Mouse (Mus musculus) limb, embryonic 14.5 days (tissue): ENCODE results near the gene Jmjd8. TPM values are rescaled to one million over a fixed set of nuclear protein-coding genes. Genes with fewer than 3 reads are reported as not detected.

Experiments used
- ATAC-seq: fragments of 200-750 bp; cut with Nextera tagmentation; 2 replicates; pipeline ENCODE4 v1.8.0; 2017; ENCODE audit warnings: low read depth, moderate number of reproducible peaks, moderate TSS enrichment; ENCODE audit not compliant: low FRiP score
- DNase-seq: peaks from one replicate; pipeline ENCODE4 v3.0.0-alpha.2; 2015; ENCODE audit warnings: low spot score
- H3K27ac ChIP-seq: fragments of 300-500 bp; sonication (generic); replicated peaks from 2 replicates; pipeline ENCODE4 v1.5.1; 2014; ENCODE audit warnings: low read depth, mild to moderate bottlenecking, low read length, moderate library complexity, mixed read lengths
- H3K27me3 ChIP-seq: fragments of 300-500 bp; sonication (generic); 2 replicates; pipeline ENCODE4 v1.6.1; 2014; ENCODE audit warnings: low read length, mixed read lengths; ENCODE audit not compliant: control insufficient read depth, insufficient read depth
- H3K36me3 ChIP-seq: fragments of 300-500 bp; sonication (generic); 2 replicates; pipeline ENCODE4 v1.6.1; 2014; ENCODE audit warnings: mild to moderate bottlenecking, low read length, moderate library complexity, mixed read lengths; ENCODE audit not compliant: control insufficient read depth, insufficient read depth
- H3K4me1 ChIP-seq: fragments of 300-500 bp; sonication (generic); 2 replicates; pipeline ENCODE4 v1.6.1; 2014; ENCODE audit warnings: antibody characterized with exemption, low read length, mixed read lengths; ENCODE audit not compliant: control insufficient read depth, insufficient read depth
- H3K4me2 ChIP-seq: fragments of 300-500 bp; sonication (generic); replicated peaks from 2 replicates; pipeline ENCODE4 v1.6.1; 2014; ENCODE audit warnings: low read depth, mild to moderate bottlenecking, low read length, moderate library complexity; ENCODE audit not compliant: severe bottlenecking
- H3K4me3 ChIP-seq: fragments of 300-500 bp; sonication (generic); replicated peaks from 2 replicates; pipeline ENCODE4 v1.5.1; 2014; ENCODE audit warnings: low read length
- H3K9ac ChIP-seq: fragments of 300-500 bp; sonication (generic); 2 replicates; pipeline ENCODE4 v1.6.1; 2014; ENCODE audit warnings: mild to moderate bottlenecking, low read depth, low read length, moderate library complexity; ENCODE audit not compliant: severe bottlenecking
- H3K9me3 ChIP-seq: fragments of 300-500 bp; sonication (generic); 2 replicates; pipeline ENCODE4 v1.6.1; 2016; ENCODE audit warnings: low read length; ENCODE audit not compliant: control insufficient read depth
- POLR2A ChIP-seq: fragments of 200-500 bp; IDR thresholded peaks from 2 replicates; pipeline ENCODE4 v1.8.0; 2012; ENCODE audit warnings: inconsistent platforms, mild to moderate bottlenecking, moderate library complexity, borderline replicate concordance; ENCODE audit not compliant: insufficient read depth, insufficient read length; ENCODE audit errors: extremely low read depth
- WGBS: fragments of 180-500 bp; shearing (Covaris S2); extraction: QIAGEN DNeasy Blood & Tissue Kit; methylation state at CpG from one replicate; pipeline ENCODE4 v1.1.7; 2014; 5-methylcytosine and 5-hydroxymethylcytosine counted together
- polyA plus RNA-seq, 2 experiments: library from polyadenylated mRNA; depleted of rRNA in 1 of 2; stranded (reverse) in 1 of 2; unstranded in 1 of 2; fragments of >200 nt; fragmentation: Nextera tagmentation in 1 of 2; extraction: Ambion mirVana in 1 of 2; gene quantifications; 2 replicates each; pipeline versions ENCODE4 v1.2.1 to v1.2.3; 2012 to 2014

The Jmjd8 gene
- polyA plus RNA-seq, 2 experiments, result 41.5 to 64.4 TPM

DNA sequence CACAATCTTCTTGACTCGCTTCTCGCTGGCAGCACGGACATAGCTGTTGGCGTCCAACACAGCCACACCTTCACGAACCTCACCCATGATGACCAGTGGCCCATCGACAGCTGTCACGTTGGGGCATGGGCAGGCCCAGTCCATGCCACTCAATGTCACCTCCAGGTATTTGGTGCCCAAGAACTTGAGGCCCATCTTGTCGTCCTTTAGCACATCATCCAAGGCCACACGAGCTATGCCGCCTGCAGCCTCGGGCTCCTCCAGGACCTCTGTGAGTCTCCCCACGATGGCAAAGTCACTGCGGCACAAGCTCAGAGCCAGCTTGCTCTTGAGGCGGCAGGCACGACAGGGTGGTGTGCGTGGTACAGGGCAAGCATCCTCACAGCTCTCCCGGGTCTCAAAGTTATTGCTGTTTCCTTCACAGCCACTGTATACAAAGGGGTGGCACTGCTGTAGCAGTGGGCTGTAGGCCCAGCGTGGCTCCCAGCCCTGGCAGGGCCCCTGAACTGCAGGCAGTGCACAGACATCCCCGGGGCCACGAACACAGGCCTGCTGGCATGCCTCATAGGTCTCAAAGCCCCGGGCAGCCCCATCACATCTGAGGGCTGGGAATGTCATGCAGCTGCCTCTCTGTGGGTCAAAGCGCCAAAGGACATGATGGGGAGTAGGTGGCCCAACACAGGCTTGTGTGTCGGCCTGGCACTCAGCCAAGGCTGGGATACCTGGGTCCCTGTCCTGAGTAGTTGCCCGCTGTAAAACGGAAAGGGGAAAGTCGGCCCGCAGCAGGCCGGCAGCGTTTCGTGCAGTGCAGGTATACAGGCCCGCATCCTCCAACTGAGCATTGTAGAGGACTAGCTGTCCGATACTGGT, 49.3 kb downstream of the Jmjd8 start:
- WGBS, result 92% methylated on average over 32 of the region's 32 CpGs
- Histone ChIP-seq H3K27ac (no peak overlapping the region), H3K27me3 (no peaks in the 10 kb centered on the region), H3K36me3 (peaks cover 41% of the 10 kb centered on the region), H3K9me3 (no peaks in the 10 kb centered on the region), H3K4me2 (no peak overlapping the region), H3K9ac (no peak overlapping the region), H3K4me1 (peaks cover 10% of the 10 kb centered on the region), H3K4me3 (no peak overlapping the region)
- no peak for ATAC-seq
- no peak for TF ChIP-seq POLR2A
- DNase-seq, result no peak

DNA sequence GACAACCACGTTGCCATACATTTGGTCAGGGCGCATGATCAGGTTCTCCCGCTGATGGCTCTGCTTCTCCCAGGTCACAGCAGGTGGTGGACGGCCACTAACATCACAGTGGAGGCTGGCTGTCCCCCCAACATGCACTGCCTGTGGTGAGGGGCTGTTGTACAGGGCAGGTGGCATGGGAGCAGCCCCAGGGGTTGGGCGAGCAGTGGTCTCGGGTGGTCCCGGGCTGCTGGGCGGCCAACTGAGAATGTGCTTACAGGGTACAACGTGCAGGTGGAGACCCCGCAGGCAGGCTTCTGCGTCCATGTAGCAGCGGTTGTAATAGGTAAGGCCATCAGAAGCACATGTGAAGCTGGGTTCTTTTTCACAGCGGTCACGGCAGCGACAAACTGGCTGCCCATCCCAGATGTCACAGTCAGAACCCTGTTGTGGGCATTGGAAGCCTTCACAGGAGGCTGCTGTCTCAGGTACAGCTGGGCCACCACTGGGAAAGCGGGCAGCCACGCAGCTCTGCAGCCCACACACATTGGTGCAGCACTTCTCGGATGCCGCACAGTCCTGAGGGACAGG, 50.0 kb downstream of the Jmjd8 start:
- peaks cover 48% of the 10 kb centered on the region for H3K36me3 ChIP-seq
- WGBS, result 92% methylated on average over 19 of the region's 19 CpGs
- H3K9me3 ChIP-seq, result no peaks in the 10 kb centered on the region
- no peak overlapping the region for H3K27ac ChIP-seq
- H3K4me2 ChIP-seq, result no peak overlapping the region
- H3K9ac ChIP-seq, result no peak overlapping the region
- H3K27me3 ChIP-seq, result no peaks in the 10 kb centered on the region
- no peak overlapping the region for H3K4me3 ChIP-seq
- ATAC-seq, result no peak
- DNase-seq, result no peak
- peaks cover 10% of the 10 kb centered on the region for H3K4me1 ChIP-seq
- no peak for TF ChIP-seq POLR2A

DNA sequence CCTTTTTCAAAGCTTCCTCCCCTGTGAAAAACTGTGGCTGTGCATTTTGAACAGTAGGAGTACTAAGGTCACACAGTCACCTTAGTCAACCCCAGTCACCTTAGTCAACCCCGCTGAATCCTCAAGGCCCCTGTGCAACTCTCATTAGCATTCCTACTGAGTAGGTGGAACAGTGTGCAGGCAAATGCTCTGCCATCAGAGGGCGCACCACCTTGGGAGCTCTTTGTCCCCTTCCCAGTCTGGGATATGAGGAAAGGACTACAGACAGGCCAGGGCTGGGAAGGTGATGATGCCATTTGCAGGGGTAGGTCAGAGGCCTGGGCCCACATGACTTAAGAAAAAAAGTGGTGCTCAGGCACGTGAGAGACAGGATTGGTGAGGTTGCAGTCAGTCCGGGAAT, 50.6 kb downstream of the Jmjd8 start:
- H3K27ac ChIP-seq, result no peak overlapping the region
- no peaks in the 10 kb centered on the region for H3K27me3 ChIP-seq
- H3K36me3 ChIP-seq, result peaks cover 53% of the 10 kb centered on the region
- no peak overlapping the region for H3K4me2 ChIP-seq
- H3K4me1 ChIP-seq, result peaks cover 10% of the 10 kb centered on the region
- WGBS, result 52% methylated on average over 4 of the region's 4 CpGs
- ATAC-seq (no peak), DNase-seq (no peak)
- H3K9ac ChIP-seq, result no peak overlapping the region
- TF ChIP-seq POLR2A, result no peak
- H3K9me3 ChIP-seq, result no peaks in the 10 kb centered on the region
- H3K4me3 ChIP-seq, result no peak overlapping the region

DNA sequence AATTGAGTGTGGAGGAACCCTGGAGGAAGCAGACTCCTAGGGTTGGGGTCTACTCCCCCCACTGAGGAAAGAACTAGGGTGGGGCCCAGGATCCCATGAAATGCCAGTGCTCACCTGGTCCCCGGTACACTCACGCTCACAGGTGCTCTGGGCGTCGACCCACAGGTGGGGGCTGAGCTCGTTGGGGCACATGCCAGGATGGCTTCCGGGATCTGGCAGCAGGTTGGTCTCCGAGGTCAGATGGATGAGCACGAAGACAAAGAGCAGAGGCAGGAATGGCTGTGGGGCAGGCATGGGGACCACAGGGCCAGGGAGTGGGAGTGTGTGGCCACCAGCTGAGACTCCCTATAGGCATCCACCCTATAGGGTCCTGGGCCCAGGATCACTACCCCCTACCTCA, 51.1 kb downstream of the Jmjd8 start:
- Histone ChIP-seq H3K4me3 (no peak overlapping the region), H3K27me3 (no peaks in the 10 kb centered on the region), H3K4me2 (no peak overlapping the region), H3K36me3 (peaks cover 58% of the 10 kb centered on the region), H3K9ac (no peak overlapping the region), H3K9me3 (no peaks in the 10 kb centered on the region), H3K4me1 (peaks cover 10% of the 10 kb centered on the region), H3K27ac (no peak overlapping the region)
- ATAC-seq (no peak), DNase-seq (no peak)
- 73% methylated on average over 8 of the region's 8 CpGs for WGBS
- no peak for TF ChIP-seq POLR2A

DNA sequence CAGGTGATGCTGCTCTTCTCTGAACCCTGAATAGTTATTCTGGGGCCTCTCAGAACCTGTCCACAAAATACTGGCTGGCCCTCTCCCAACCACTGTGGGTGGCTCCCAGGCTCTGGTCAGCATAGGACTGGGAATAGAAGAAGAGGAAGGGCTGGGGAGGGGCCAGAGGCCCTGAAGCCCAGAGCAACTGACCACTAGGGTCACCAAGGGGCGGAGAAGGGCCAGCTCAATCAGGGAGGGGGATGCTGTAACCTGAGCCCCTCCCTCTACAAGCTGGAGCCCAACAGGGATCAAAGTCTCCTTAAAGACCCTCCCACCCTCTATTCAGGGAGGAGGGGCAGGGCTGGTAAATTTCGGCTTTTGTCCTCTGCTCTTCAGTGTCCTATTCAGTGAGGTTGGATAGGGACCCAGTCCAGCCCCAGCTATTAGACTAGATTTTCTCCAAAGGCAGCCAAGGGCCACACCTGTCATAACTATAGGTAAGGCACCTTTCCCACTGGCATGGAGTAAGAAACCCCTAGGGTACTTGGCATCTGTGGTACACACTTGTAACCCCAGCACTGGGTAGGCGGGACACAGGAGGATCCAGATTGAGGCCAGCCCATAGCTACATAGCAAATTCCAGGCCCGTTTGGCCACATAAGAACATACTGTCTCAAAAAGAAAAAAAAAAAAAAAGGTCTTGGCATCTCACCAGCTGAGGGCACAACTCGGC, 51.7 kb downstream of the Jmjd8 start, which contains the start of gene Wfikkn1:
Gene Wfikkn1, minus strand, starts transcription at position 663 of the 715 bp plus-strand sequence.
- Histone ChIP-seq H3K36me3 (peaks cover 63% of the 10 kb centered on the region), H3K27ac (no peak within 1 kb of the TSS)
- 36% methylated on average over 5 of the region's 5 CpGs for WGBS

More for the DNA sequence above, 51.7 kb downstream of the Jmjd8 start, which contains the start of gene Wfikkn1:
- Histone ChIP-seq H3K4me3 (no peak within 1 kb of the TSS), H3K9ac (no peak within 1 kb of the TSS), H3K9me3 (no peaks in the 10 kb centered on the region), H3K27me3 (no peaks in the 10 kb centered on the region), H3K4me1 (peaks cover 10% of the 10 kb centered on the region), H3K4me2 (no peak within 1 kb of the TSS)
- no peak for ATAC-seq
- no peak for TF ChIP-seq POLR2A
- no peak for DNase-seq
